Mouse (Mus musculus) limb, embryonic 12.5 days (tissue): ENCODE measurements around the gene Zfp598. TPM values are rescaled to one million over a fixed set of nuclear protein-coding genes. Genes with fewer than 3 reads are reported as not detected.
A peak's percentile ranks its signal among the peaks of the same experiment; 100 is the strongest.

ENCODE experiments used
- ATAC-seq: fragments of 200-750 bp; cut with Nextera tagmentation; 2 replicates; pipeline ENCODE4 v1.8.0; 2017; ENCODE audit warnings: low read depth, moderate TSS enrichment; ENCODE audit not compliant: insufficient number of reproducible peaks, insufficient read depth, low FRiP score, low TSS enrichment
- H3K27ac ChIP-seq: fragments of 300-500 bp; sonication (generic); 2 replicates; pipeline ENCODE4 v1.5.1; 2016; ENCODE audit warnings: mild to moderate bottlenecking, moderate library complexity
- H3K27me3 ChIP-seq: fragments of 300-500 bp; sonication (generic); 2 replicates; pipeline ENCODE4 v1.6.1; 2016; ENCODE audit warnings: mild to moderate bottlenecking, moderate library complexity
- H3K36me3 ChIP-seq: fragments of 300-500 bp; sonication (generic); 2 replicates; pipeline ENCODE4 v1.6.1; 2016; ENCODE audit warnings: mild to moderate bottlenecking, moderate library complexity
- H3K4me1 ChIP-seq: fragments of 300-500 bp; sonication (generic); replicated peaks from 2 replicates; pipeline ENCODE4 v1.6.1; 2016
- H3K4me2 ChIP-seq: fragments of 300-500 bp; sonication (generic); 2 replicates; pipeline ENCODE4 v1.6.1; 2016; ENCODE audit warnings: mild to moderate bottlenecking, moderate library complexity
- H3K4me3 ChIP-seq: fragments of 300-500 bp; sonication (generic); replicated peaks from 2 replicates; pipeline ENCODE4 v1.5.1; 2016; ENCODE audit warnings: mild to moderate bottlenecking
- H3K9ac ChIP-seq: fragments of 300-500 bp; sonication (generic); replicated peaks from 2 replicates; pipeline ENCODE4 v1.6.1; 2016; ENCODE audit warnings: mild to moderate bottlenecking, moderate library complexity
- H3K9me3 ChIP-seq: fragments of 300-500 bp; sonication (generic); 2 replicates; pipeline ENCODE4 v1.6.1; 2016; ENCODE audit warnings: mild to moderate bottlenecking, moderate library complexity
- WGBS: fragments of 180-500 bp; shearing (Covaris S2); methylation state at CpG from one replicate; pipeline ENCODE4 v1.1.7; 2016; 5-methylcytosine and 5-hydroxymethylcytosine counted together
- polyA plus RNA-seq: library from polyadenylated mRNA; unstranded; fragments of >200 nt; fragmentation: Nextera tagmentation; extraction: Ambion mirVana; gene quantifications from 2 replicates; pipeline ENCODE4 v1.2.1, GENCODE M21; 2016

Zfp598 gene
- polyA plus RNA-seq, 1 experiment from 2014 or later: 24.5 TPM

DNA sequence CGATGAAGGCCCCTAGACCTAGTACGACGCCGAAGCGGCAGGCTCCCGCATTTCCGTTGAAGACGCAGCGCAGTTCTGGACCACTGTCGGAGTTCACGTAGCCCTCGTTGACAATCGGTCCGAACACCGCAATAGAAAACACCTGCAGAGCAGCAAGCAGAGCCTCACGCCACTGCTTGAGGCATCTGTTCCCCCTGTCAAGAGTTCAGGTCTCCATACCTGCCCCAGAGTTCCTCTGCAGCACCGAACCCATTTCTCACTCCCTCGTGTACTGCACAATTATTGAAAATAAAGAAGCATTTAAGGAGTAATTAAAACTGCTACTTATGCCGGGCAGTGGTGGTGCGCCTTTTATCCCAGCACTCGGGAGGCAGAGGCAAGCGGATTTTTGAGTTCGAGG lies 18.1 kb downstream of the Zfp598 start:
- 18% methylated on average over 23 of the region's 23 CpGs for WGBS
- Histone ChIP-seq H3K9me3 (no peaks in the 10 kb centered on the region), H3K27me3 (peaks cover 63% of the 10 kb centered on the region), H3K36me3 (peaks cover 8% of the 10 kb centered on the region), H3K4me2 (peak overlapping the region; percentile 52), H3K4me3 (peak overlapping the region; percentile 29), H3K9ac (peak overlapping the region; percentile 37; the same call in 1 of the 2 replicates), H3K4me1 (peaks cover 15% of the 10 kb centered on the region), H3K27ac (no peak overlapping the region)
- no peak for ATAC-seq

DNA sequence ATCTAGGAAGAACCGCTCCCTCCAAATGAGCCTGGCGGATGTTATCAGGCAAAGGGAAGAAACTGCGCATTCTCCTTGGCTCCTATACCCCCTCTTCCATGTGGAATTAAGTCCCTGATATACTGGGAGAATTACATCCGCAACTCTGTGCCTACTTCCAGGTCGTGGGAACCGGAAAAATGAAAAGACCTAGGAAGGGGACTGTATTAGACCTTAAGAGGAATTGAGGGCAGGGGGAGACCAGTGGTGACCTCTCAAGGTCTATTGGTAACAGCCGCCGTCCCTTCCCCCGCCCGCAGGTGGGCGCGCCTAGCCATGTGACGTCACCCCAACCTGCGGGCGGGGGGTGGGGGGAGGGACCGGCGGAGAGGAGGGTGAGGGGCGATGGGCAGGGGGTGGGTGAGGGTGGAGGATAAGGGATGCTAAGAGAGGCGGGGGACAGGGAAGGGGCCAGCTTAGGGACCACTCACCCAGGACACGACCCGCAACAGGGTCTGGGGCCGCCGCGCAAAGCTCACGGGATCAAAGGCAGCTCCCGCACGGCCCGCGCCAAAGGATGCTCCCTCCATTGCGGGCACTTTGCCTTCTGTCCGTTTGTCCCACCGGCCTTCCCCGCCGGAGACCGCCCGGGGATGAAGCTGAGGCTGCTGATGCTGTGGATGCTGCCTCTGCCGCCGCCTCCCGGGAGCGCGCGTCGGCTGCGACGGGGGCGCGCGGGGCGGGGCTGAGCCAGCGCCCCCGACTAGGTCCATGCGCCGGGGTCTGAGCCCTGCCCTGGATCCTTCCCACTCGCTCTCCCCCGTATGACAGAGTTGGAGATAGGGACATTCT lies 20.0 kb downstream of the Zfp598 start, which contains the start of gene Syngr3:
Syngr3 (minus strand) TSS at position 705 of the 831 bp plus-strand sequence.
- 1% methylated on average over 50 of the region's 55 CpGs for WGBS
- H3K4me3 ChIP-seq: peak within 1 kb of the TSS; percentile 70
- peak; percentile 35; the same call in 1 of the 2 replicates for ATAC-seq

DNA sequence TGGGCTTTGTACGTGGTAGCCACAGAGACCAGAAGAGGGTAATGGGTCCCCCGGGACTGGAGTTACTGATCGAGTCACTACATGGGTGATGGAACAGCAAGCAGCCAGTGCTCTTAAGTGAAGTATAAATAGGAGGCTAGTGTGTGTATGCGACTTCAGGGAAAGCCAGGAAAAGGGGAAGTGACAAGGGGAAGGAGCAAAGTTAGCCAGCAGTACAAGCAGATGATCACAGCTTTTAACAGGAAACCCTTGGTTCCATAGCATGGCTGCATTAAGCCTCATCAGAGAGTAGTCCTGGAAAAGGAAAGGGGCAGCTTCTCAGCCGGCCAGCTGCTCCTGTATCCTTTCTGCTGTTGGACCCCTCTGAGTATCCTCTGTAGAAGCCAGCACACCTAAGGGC lies 22.9 kb downstream of the Zfp598 start:
- peaks cover 30% of the 10 kb centered on the region for H3K4me1 ChIP-seq
- H3K4me3 ChIP-seq: no peak overlapping the region
- H3K27me3 ChIP-seq: peaks cover 46% of the 10 kb centered on the region
- no peaks in the 10 kb centered on the region for H3K9me3 ChIP-seq
- H3K27ac ChIP-seq: no peak overlapping the region
- no peak overlapping the region for H3K4me2 ChIP-seq
- no peak for ATAC-seq
- H3K9ac ChIP-seq: no peak overlapping the region
- peaks cover 21% of the 10 kb centered on the region for H3K36me3 ChIP-seq
- 90% methylated on average over 5 of the region's 5 CpGs for WGBS

More for the DNA sequence above, 20.0 kb downstream of the Zfp598 start, which contains the start of gene Syngr3:
- H3K4me2 ChIP-seq: peak within 1 kb of the TSS; percentile 94
- H3K36me3 ChIP-seq: peaks cover 21% of the 10 kb centered on the region
- H3K9me3 ChIP-seq: no peaks in the 10 kb centered on the region
- peaks cover 63% of the 10 kb centered on the region for H3K27me3 ChIP-seq
- no peak within 1 kb of the TSS for H3K27ac ChIP-seq
- peaks cover 19% of the 10 kb centered on the region for H3K4me1 ChIP-seq
- peak within 1 kb of the TSS; percentile 74 for H3K9ac ChIP-seq

GRCm38 (mm10) chr17:24695326-24696010 lies 26.0 kb downstream of the Zfp598 start:
- Histone ChIP-seq H3K9ac (peak overlapping the region; percentile 87), H3K27ac (peak overlapping the region; percentile 91), H3K4me1 (peaks cover 24% of the 10 kb centered on the region), H3K4me2 (peak overlapping the region; percentile 73), H3K27me3 (peaks cover 15% of the 10 kb centered on the region), H3K36me3 (peaks cover 32% of the 10 kb centered on the region), H3K9me3 (no peaks in the 10 kb centered on the region), H3K4me3 (peak overlapping the region; percentile 88)
- WGBS: 8% methylated on average over 44 of the region's 51 CpGs
- peak; percentile 21; the same call in 1 of the 2 replicates for ATAC-seq

GRCm38 (mm10) chr17:24696011-24696697 lies 26.7 kb downstream of the Zfp598 start, which contains the start of the genes Gfer and Noxo1:
Gene Gfer (minus strand): TSS chr17:24696156.
Gene Noxo1 (plus strand): TSS chr17:24696234.
- Histone ChIP-seq H3K4me2 (peak within 1 kb of the TSS; percentile 73), H3K9ac (peak within 1 kb of the TSS; percentile 87), H3K36me3 (peaks cover 39% of the 10 kb centered on the region), H3K27me3 (peaks cover 8% of the 10 kb centered on the region), H3K9me3 (no peaks in the 10 kb centered on the region), H3K4me3 (peak within 1 kb of the TSS; percentile 88), H3K27ac (peak within 1 kb of the TSS; percentile 91), H3K4me1 (peaks cover 24% of the 10 kb centered on the region)
- WGBS: under 1% methylated on average over 76 of the region's 76 CpGs
- ATAC-seq: peak; percentile 80

GRCm38 (mm10) chr17:24697985-24698384 lies 28.5 kb downstream of the Zfp598 start:
- Histone ChIP-seq H3K4me2 (no peak overlapping the region; the same call in 1 of the 2 replicates), H3K4me1 (peaks cover 24% of the 10 kb centered on the region), H3K9ac (no peak overlapping the region), H3K27ac (0 out of 2 replicates have a peak overlapping the region, but pooled peaks have one; percentile 23), H3K4me3 (no peak overlapping the region), H3K27me3 (no peaks in the 10 kb centered on the region), H3K9me3 (no peaks in the 10 kb centered on the region), H3K36me3 (peaks cover 46% of the 10 kb centered on the region)
- no peak for ATAC-seq
- WGBS: 36% methylated on average over 5 of the region's 5 CpGs

DNA sequence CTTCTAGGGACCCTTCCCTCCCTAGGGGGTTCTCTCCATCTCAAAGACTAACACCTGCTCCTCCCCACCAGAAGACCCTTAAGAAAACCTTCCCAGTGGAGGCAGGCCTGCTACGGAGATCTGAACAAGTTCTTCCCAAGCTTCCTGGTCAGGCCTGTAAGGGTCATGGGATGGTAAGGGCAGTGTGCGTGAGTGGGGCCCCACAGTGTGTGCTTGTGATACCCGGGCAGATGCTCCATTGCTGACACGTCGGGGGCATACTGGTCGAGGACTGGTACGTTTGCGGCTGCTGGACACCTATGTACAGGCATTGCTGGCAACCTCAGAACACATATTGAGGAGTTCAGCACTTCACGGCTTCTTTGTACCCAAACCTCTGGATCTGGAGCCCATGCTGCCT lies 29.2 kb downstream of the Zfp598 start:
- peaks cover 24% of the 10 kb centered on the region for H3K4me1 ChIP-seq
- H3K4me3 ChIP-seq: no peak overlapping the region
- no peaks in the 10 kb centered on the region for H3K9me3 ChIP-seq
- H3K36me3 ChIP-seq: peaks cover 47% of the 10 kb centered on the region
- no peak overlapping the region for H3K4me2 ChIP-seq
- H3K27ac ChIP-seq: no peak overlapping the region
- no peak overlapping the region for H3K9ac ChIP-seq
- H3K27me3 ChIP-seq: no peaks in the 10 kb centered on the region
- no peak for ATAC-seq
- 71% methylated on average over 9 of the region's 9 CpGs for WGBS

- H3K36me3 ChIP-seq: peaks cover 50% of the 10 kb centered on the region
- 82% methylated on average over 2 of the region's 2 CpGs for WGBS
Measured at GRCm38 (mm10) chr17:24699473-24699872, 30.0 kb downstream of the Zfp598 start.

GRCm38 (mm10) chr17:24701251-24701650 lies 31.8 kb downstream of the Zfp598 start:
- peaks cover 61% of the 10 kb centered on the region for H3K36me3 ChIP-seq
- peaks cover 16% of the 10 kb centered on the region for H3K4me1 ChIP-seq
- 88% methylated on average over 9 of the region's 9 CpGs for WGBS
- no peak overlapping the region for H3K4me3 ChIP-seq
- H3K9me3 ChIP-seq: no peaks in the 10 kb centered on the region
- no peak overlapping the region for H3K4me2 ChIP-seq
- no peak for ATAC-seq
- no peaks in the 10 kb centered on the region for H3K27me3 ChIP-seq
- no peak overlapping the region for H3K9ac ChIP-seq
- H3K27ac ChIP-seq: no peak overlapping the region

More at GRCm38 (mm10) chr17:24699473-24699872, 30.0 kb downstream of the Zfp598 start:
- no peak overlapping the region for H3K9ac ChIP-seq
- H3K4me1 ChIP-seq: peaks cover 20% of the 10 kb centered on the region
- no peak overlapping the region for H3K27ac ChIP-seq
- no peaks in the 10 kb centered on the region for H3K9me3 ChIP-seq
- H3K4me2 ChIP-seq: no peak overlapping the region
- no peak overlapping the region for H3K4me3 ChIP-seq
- ATAC-seq: no peak
- H3K27me3 ChIP-seq: no peaks in the 10 kb centered on the region

DNA sequence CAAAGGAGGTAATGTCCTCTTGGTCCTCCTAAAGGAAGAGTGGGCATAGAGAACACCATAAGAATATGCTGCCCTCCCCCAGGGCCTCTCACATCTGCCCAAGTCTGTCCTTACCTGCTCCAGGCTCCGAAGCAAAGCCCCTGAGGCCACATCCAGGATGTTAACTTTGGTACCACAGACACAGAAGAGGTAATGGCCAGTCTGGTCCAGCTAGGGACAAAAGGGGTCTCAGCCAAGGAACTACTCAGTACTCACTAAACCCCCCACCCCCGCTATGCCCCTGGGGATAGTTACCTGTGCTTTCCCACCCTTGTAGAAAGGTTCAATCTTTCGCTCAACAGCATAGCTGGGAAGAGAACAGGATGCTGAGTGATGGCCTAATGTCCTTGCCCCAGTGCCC lies 36.3 kb downstream of the Zfp598 start:
- H3K9ac ChIP-seq: no peak overlapping the region
- no peak overlapping the region; the same call in 1 of the 2 replicates for H3K4me2 ChIP-seq
- ATAC-seq: no peak
- H3K4me1 ChIP-seq: peaks cover 14% of the 10 kb centered on the region; the same call in 1 of the 2 replicates
- no peak overlapping the region for H3K4me3 ChIP-seq
- H3K27me3 ChIP-seq: no peaks in the 10 kb centered on the region
- H3K9me3 ChIP-seq: no peaks in the 10 kb centered on the region
- no peak overlapping the region for H3K27ac ChIP-seq
- peaks cover 46% of the 10 kb centered on the region for H3K36me3 ChIP-seq
- WGBS: 93% methylated on average over 3 of the region's 3 CpGs
